Mouse (Mus musculus): ENCODE results near the gene Ank2.
"Not testable (repeated sequence)": the region's sequence is repeated elsewhere in the genome, so short reads cannot be mapped to it uniquely, and the experiment has no call there.

Gene Ank2

DNA sequence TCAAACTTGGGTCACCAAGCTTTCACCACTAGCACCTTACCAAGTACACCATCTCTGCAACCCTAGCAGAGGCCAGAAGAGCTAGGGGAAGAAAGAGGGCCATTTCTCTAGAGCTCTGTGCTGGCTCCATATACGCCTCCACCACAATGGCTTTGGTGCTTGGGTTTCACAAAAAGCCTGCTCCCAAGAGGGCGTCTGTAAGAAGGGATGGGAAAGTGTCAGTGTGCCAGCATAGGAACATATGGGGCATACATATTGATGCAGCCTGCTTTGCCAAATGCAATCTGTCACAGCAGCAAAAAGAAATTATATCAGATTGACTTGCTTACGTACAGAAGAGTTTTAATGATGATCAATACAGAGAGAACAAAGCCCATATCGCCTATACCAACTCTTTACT, 82.2 kb downstream of the Ank2 start:
- DNase-seq (ENCODE audit: low read depth, low spot score): no peak

- DNase-seq (ENCODE audit: low read depth, low spot score): peak; percentile 67
Measured at GRCm38 (mm10) chr3:127414438-127414837, 84.7 kb downstream of the Ank2 start.

- DNase-seq (ENCODE audit: low read depth, low spot score): peak; percentile 82
Measured at GRCm38 (mm10) chr3:127408684-127409550, 90.2 kb downstream of the Ank2 start.

DNA sequence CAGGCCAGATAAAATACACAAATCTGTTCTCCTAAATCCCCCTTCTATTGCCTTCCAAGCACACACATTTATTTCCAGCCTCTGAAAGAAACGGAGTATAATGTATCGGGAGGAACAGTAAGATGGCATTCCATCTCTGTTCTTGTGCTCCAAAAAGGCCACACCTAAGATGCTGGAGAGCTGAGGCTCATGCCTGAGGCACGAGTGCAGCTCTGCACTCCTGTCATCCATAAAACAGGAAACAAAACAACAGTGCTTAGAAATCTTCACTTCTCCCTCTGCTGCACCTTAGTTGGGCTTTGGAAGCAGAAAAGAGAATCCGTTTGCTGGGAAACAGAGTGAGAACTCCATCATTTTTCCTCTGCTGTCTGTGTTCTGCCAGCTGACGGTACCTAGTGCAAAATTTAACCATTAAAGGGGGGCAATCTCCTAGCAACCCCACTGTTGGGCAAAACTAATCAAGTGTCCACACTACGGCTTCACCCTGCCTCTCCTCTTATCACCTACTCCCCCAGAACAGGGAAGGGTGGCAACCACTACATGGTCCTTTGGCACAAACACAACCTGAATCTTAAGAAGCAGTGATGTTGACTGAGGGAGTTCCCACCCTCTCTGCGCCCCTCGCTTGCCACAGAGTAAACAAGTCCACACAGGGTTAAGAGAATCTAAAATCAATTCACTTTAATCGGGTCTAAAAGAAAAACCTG, 91.1 kb downstream of the Ank2 start:
- DNase-seq (ENCODE audit: low read depth, low spot score): no peak

GRCm38 (mm10) chr3:127406883-127407282, 92.3 kb downstream of the Ank2 start:
- DNase-seq (ENCODE audit: low read depth, low spot score): no peak

- DNase-seq (ENCODE audit: low read depth, low spot score): no peak
Measured at GRCm38 (mm10) chr3:127404371-127404770, 94.8 kb downstream of the Ank2 start.

GRCm38 (mm10) chr3:127400976-127401375, 98.2 kb downstream of the Ank2 start:
- DNase-seq (ENCODE audit: low read depth, low spot score): no peak

GRCm38 (mm10) chr3:127400468-127400867, 98.7 kb downstream of the Ank2 start:
- not testable (repeated sequence) for DNase-seq (ENCODE audit: low read depth, low spot score)

DNA sequence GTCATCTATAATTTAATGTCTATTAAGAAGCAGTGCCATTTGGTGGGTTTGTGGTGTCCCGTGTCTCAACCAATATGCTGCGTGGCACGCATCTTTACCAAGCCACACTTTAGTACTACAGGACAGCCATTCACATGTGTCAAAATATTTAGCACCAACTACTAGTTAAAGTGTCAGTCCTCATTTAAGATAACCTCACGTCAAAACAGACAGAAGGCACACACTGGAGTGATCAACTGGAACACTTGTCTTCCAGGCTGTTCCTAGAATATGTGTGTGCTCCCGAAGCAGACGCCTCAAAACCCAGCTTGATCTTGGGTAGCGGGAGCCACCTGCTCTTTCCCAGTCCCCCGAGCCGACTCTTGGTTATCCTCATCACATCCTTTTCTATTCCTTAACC, 101.4 kb downstream of the Ank2 start:
- no peak for DNase-seq (ENCODE audit: low read depth, low spot score)

GRCm38 (mm10) chr3:127395202-127395601, 103.9 kb downstream of the Ank2 start:
- no peak for DNase-seq (ENCODE audit: low read depth, low spot score)

GRCm38 (mm10) chr3:127387016-127387517, 112.1 kb downstream of the Ank2 start:
- no peak for DNase-seq (ENCODE audit: low read depth, low spot score)

- DNase-seq (ENCODE audit: low read depth, low spot score): no peak
Measured at GRCm38 (mm10) chr3:127383231-127383630, 115.9 kb downstream of the Ank2 start.

GRCm38 (mm10) chr3:127376901-127377460, 122.2 kb downstream of the Ank2 start:
- no peak for DNase-seq (ENCODE audit: low read depth, low spot score)

- DNase-seq (ENCODE audit: low read depth, low spot score): no peak
Measured at GRCm38 (mm10) chr3:127375956-127376660, 123.0 kb downstream of the Ank2 start.

- no peak for DNase-seq (ENCODE audit: low read depth, low spot score)
Measured at GRCm38 (mm10) chr3:127374190-127374710, 124.9 kb downstream of the Ank2 start.

- no peak for DNase-seq (ENCODE audit: low read depth, low spot score)
Measured at GRCm38 (mm10) chr3:127371774-127372173, 127.4 kb downstream of the Ank2 start.

DNA sequence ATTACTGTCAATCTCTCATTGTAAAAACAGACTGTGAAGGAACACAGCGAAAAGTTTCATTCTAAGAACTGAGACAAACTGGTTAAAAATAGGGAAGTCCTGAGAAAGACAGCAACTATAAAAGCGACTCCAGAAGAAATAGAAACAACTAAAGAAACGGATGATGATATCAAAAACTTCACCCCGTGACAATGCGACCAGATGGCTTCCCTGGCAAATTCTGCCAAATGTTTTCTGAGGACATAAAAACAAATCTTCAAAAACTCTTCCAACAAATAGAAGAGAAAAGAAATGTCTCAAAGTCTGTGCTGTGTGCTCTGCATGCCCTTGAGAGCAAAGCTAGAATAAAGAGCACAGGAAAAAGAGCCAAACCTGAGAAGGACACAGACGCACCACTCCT, 129.6 kb downstream of the Ank2 start:
- no peak for DNase-seq (ENCODE audit: low read depth, low spot score)

- DNase-seq (ENCODE audit: low read depth, low spot score): no peak
Measured at GRCm38 (mm10) chr3:127367450-127367849, 131.7 kb downstream of the Ank2 start.

DNA sequence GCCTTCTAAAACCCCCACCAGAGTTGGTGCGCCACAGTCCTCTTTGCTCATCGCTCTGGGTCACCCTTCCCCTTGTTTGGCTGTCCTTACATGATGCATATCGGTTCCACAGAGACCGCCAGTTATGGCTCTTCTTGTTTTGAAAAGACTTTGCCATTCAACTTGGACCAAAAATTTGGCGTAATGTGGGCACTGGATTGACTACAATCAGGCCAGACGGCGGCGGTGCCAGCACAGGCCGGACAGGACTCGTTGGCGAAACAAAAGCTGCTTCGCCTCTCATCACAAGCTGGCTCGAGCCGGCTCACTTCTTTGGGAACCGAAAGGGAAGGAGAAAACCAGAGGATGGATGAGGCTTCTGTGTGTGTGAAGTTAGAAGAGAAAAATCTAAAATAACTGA, 135.6 kb downstream of the Ank2 start:
- DNase-seq (ENCODE audit: low read depth, low spot score): no peak

DNA sequence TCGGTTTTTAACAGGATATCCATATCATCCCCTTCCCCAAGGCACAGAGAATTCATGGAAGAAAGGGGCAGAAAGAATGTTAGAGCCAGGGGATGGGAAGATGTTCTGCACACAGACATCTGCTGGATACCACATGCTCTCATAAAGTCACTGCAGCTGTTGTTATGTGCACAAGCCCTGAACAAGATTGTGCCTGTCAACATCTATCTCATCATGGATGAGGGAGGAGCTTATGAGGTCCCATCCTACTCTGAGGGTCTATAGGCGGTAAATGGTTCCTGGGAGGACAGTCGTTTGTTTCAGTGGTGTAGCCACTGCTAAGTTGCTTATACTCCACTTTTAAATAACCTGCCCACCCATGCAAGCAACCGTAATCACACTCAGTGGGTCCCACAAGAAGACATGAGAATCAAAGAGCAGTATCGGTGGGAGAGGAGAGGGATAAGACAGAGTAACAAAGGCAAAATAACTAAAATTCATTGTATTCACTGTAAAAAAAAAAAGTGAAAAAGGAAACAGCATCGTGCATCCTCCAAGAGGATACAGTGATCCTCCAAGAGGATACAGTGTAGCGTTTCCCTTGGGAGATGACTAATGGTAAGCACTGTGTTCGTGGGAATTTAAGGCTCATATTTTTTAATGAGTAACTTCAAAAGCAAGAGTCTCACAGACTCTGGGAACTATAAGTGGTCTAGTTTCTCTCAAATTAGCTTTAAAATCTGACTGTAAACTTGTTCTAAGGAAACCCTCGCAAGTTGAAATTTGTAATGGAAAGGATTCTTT, 136.3 kb downstream of the Ank2 start:
- no peak for DNase-seq (ENCODE audit: low read depth, low spot score)

GRCm38 (mm10) chr3:127361846-127362245, 137.3 kb downstream of the Ank2 start:
- DNase-seq (ENCODE audit: low read depth, low spot score): no peak

Data from ES-CJ7 (cell line).